Mouse (Mus musculus) liver, adult 2 months (tissue): ENCODE results near the gene Crot. TPM values are rescaled to one million over a fixed set of nuclear protein-coding genes. Genes with fewer than 3 reads are reported as not detected.
"Not testable (repeated sequence)": the region's sequence is repeated elsewhere in the genome, so short reads cannot be mapped to it uniquely, and the experiment has no call there.

Experiments used
- DNase-seq: peaks from one replicate; pipeline ENCODE4 v3.0.0-alpha.2; 2011; ENCODE audit warnings: low read depth, low spot score; ENCODE audit errors: extremely low read depth
- H3K27ac ChIP-seq: fragments of 200-500 bp; replicated peaks from 2 replicates; pipeline ENCODE4 v1.5.1; 2012; ENCODE audit warnings: low read depth, mild to moderate bottlenecking, control low read depth, inconsistent platforms, low read length; ENCODE audit not compliant: insufficient read depth
- H3K27me3 ChIP-seq: fragments of 200-500 bp; 2 replicates; pipeline ENCODE4 v1.6.1; 2012; ENCODE audit warnings: mild to moderate bottlenecking, moderate library complexity, low read length, inconsistent platforms; ENCODE audit not compliant: control insufficient read depth, insufficient read depth
- H3K36me3 ChIP-seq: fragments of 200-500 bp; 2 replicates; pipeline ENCODE4 v1.6.1; 2012; ENCODE audit warnings: low read length, inconsistent platforms; ENCODE audit not compliant: control insufficient read depth, insufficient read depth
- H3K4me1 ChIP-seq: fragments of 200-500 bp; 2 replicates; pipeline ENCODE4 v1.6.1; 2011; ENCODE audit warnings: low read length; ENCODE audit not compliant: control insufficient read depth, insufficient read depth
- H3K4me3 ChIP-seq: fragments of 200-500 bp; 2 replicates; pipeline ENCODE4 v1.5.1; 2011; ENCODE audit warnings: low read depth, mild to moderate bottlenecking, control low read depth, low read length, moderate library complexity; ENCODE audit not compliant: insufficient read depth
- H3K79me2 ChIP-seq: fragments of 200-500 bp; 2 replicates; pipeline ENCODE4 v1.6.1; 2012; ENCODE audit warnings: inconsistent platforms, mild to moderate bottlenecking, low read length, moderate library complexity; ENCODE audit not compliant: control insufficient read depth, insufficient read depth
- H3K9ac ChIP-seq: fragments of 200-500 bp; 2 replicates; pipeline ENCODE4 v1.6.1; 2012; ENCODE audit warnings: low read depth, mild to moderate bottlenecking, control low read depth, inconsistent platforms, low read length
- CTCF ChIP-seq: fragments of 200-500 bp; IDR thresholded peaks from 2 replicates; pipeline ENCODE4 v1.5.1; 2011; ENCODE audit warnings: low read depth, low read length, control low read depth
- POLR2A ChIP-seq: fragments of 200-500 bp; IDR thresholded peaks from 2 replicates; pipeline ENCODE4 v1.6.1; 2011; ENCODE audit warnings: low read length, control low read depth; ENCODE audit not compliant: insufficient read depth; ENCODE audit errors: extremely low read depth
- WGBS: fragments of 180-500 bp; shearing (Covaris S2); methylation state at CpG from one replicate; pipeline ENCODE4 v1.1.7; 2018; 5-methylcytosine and 5-hydroxymethylcytosine counted together
- polyA plus RNA-seq: library from polyadenylated mRNA; depleted of rRNA; stranded (reverse); fragments of >200 nt; gene quantifications from 2 replicates; pipeline ENCODE4 v1.2.3, GENCODE M21; 2012
- total RNA-seq: library from RNA; depleted of rRNA; stranded (reverse); fragments of >200 nt; gene quantifications from 2 replicates; pipeline ENCODE4 v1.2.3, GENCODE M21; 2014

Crot gene
- total and polyA plus RNA-seq, 2 experiments, result 152 to 523 TPM

DNA sequence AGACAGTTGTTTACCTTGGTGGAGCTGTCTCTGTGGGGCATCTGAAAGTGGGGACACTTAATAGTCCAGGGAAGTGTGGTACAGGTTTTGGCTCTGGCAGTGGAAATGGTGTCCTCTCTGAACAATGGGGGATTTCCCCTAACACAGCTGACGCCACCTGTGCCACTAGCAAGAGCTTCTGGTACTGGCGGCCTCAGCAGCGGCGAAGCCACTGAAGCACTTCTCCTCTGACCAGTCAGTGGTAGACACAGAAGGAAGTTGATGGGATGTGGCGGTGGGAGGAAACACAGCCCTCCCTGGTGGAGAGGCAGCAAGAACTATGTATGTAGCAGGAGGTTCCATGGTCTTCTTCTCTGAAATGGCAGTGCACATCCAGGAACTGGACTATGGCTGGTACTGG is 32.6 kb downstream of the Crot start:
- WGBS, result 96% methylated on average over 5 of the region's 5 CpGs

DNA sequence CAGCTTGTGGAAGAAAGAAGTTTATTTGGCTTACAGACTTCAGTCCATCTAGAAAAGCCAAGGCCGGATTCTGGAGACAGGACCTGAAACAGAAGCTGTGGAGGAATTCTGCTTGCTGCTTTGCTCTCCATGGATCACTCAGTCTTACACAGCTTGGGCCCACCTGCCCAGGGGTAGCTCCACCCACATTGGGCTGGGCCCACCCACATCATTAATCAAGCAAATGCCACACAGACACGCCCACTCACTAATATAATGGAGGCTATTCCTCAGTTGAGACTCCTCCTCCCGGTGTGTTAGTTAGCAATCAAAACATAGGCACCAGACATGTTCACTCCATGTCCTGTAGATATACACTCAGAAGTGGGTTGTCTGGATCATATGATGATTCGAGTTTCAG is 36.6 kb downstream of the Crot start:
- no peak overlapping the region for H3K27ac ChIP-seq
- WGBS, result 85% methylated on average over 4 of the region's 4 CpGs
- no peak overlapping the region for H3K9ac ChIP-seq
- no peaks in the 10 kb centered on the region for H3K27me3 ChIP-seq
- H3K4me3 ChIP-seq, result no peak overlapping the region
- no peaks in the 10 kb centered on the region for H3K79me2 ChIP-seq
- TF ChIP-seq POLR2A (no peak), CTCF (no peak)
- H3K36me3 ChIP-seq, result peaks cover 50% of the 10 kb centered on the region
- DNase-seq, result no peak
- no peaks in the 10 kb centered on the region for H3K4me1 ChIP-seq

More for the DNA sequence above, 32.6 kb downstream of the Crot start:
- H3K27me3 ChIP-seq, result no peaks in the 10 kb centered on the region
- H3K4me1 ChIP-seq, result no peaks in the 10 kb centered on the region
- H3K27ac ChIP-seq, result no peak overlapping the region
- H3K4me3 ChIP-seq, result no peak overlapping the region
- DNase-seq, result no peak
- TF ChIP-seq CTCF (no peak), POLR2A (no peak)
- H3K9ac ChIP-seq, result no peak overlapping the region
- peaks cover 56% of the 10 kb centered on the region for H3K36me3 ChIP-seq
- no peaks in the 10 kb centered on the region for H3K79me2 ChIP-seq

DNA sequence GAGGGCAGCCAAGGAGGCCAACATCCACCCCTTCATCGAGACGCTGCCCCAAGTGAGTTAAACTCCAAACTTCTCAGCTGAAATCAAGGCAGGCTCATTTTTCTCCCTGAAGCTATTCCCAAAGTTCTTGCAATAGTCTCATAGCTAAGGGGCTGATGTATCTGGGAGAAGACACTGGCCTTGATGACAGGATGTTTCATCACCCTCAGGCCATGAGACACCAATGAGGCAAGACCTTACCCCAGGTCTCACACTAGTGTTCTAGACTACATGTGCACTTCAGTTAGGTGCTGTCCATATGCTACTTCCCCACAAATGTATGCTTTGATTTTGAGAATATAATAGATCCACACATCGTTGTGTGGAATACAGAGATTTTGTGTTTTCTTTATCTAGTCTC is 41.6 kb downstream of the Crot start:
- no peak for DNase-seq
- H3K27me3 ChIP-seq, result no peaks in the 10 kb centered on the region
- no peaks in the 10 kb centered on the region for H3K79me2 ChIP-seq
- 90% methylated on average over 3 of the region's 3 CpGs for WGBS
- H3K27ac ChIP-seq, result no peak overlapping the region
- H3K9ac ChIP-seq, result no peak overlapping the region
- H3K36me3 ChIP-seq, result peaks cover 74% of the 10 kb centered on the region
- H3K4me3 ChIP-seq, result no peak overlapping the region
- no peaks in the 10 kb centered on the region for H3K4me1 ChIP-seq
- no peak for TF ChIP-seq CTCF
- TF ChIP-seq POLR2A, result no peak

DNA sequence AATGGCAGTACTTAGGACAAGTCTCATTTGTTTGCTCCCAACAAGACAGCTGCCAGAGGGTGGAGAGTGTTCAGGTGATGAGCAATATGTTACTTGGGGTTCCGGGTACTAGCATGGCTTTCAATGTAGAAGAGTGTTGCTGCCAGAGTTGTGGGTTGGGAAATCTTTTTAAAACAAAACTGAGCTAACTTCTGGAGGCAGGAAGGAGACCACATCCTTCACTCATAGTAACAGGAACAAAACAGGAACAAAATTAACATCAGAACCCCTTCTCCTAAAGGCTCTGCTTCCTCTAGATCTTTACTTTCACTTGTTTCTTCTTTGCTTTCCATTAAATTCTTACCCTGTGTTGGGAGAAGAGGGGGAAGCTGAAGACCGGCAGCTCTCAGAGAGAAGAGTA is 43.5 kb downstream of the Crot start:
- TF ChIP-seq POLR2A, result no peak
- no peak for TF ChIP-seq CTCF
- Histone ChIP-seq H3K9ac (no peak overlapping the region), H3K4me1 (no peaks in the 10 kb centered on the region), H3K4me3 (no peak overlapping the region), H3K27me3 (no peaks in the 10 kb centered on the region), H3K79me2 (no peaks in the 10 kb centered on the region), H3K36me3 (peaks cover 79% of the 10 kb centered on the region), H3K27ac (no peak overlapping the region)
- no peak for DNase-seq
- 68% methylated on average over 2 of the region's 2 CpGs for WGBS

DNA sequence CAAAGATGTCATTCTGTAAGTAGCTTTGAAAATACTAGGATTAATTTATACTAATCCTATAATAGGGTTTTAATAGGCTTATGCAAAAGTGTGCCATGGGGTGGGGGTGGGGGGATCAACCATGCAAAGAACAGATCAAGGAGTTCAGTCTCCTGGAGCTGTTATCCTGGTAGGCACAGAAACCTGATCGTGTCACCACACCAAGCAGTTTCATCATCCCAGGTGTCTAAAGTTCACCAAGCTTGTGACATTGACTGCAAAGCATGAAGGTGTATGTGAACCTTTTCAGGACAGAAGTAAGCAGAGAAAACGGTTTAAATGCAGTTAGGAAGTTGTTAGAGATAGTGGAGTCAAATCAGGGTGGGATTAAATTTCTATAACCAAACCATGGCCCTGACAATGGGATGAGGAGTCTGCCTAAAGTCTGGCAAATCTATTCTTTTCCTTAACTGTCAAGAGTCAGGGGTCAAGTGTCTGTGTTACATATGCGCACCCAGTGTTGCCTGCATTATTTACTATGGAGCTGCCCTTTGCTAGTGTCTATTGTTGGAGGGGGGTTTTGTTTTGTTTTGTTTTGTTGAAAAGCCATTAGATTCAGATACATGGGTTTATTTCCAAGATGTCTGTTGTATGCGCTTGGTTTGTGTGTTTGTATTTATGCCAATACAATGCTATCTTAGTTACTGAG is 49.6 kb downstream of the Crot start:
- H3K36me3 ChIP-seq, result peaks cover 62% of the 10 kb centered on the region
- peak overlapping the region; percentile 65 for H3K27ac ChIP-seq
- 49% methylated on average over 4 of the region's 4 CpGs for WGBS

DNA sequence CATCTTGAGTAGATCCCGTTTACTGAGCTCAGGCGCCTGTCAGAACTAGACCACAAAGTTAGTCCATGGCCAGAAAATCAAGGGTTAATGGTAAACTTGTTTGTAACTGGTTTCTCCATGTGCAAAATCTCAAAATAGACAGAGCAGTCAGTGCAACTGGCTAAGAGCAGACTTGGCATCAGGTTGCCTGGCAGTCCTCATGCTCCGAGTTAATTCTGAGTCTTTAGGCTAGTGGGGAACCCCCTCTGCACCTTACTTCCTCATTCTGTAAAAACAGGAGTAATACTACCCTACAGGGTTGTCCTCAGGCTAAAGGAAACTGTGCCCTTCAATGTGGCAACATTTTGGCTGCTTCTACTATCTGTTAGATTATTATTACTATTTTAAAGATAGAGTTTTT is 53.3 kb downstream of the Crot start:
- no peak overlapping the region for H3K9ac ChIP-seq
- H3K4me3 ChIP-seq, result no peak overlapping the region
- H3K36me3 ChIP-seq, result peaks cover 60% of the 10 kb centered on the region
- 74% methylated on average over 3 of the region's 3 CpGs for WGBS
- DNase-seq, result no peak
- H3K4me1 ChIP-seq, result peaks cover 6% of the 10 kb centered on the region; the same call in 1 of the 2 replicates
- H3K79me2 ChIP-seq, result no peaks in the 10 kb centered on the region
- TF ChIP-seq POLR2A, result no peak
- TF ChIP-seq CTCF, result no peak
- no peak overlapping the region for H3K27ac ChIP-seq
- H3K27me3 ChIP-seq, result no peaks in the 10 kb centered on the region

More for the DNA sequence above, 49.6 kb downstream of the Crot start:
- H3K9ac ChIP-seq, result no peak overlapping the region
- H3K4me3 ChIP-seq, result no peak overlapping the region
- no peaks in the 10 kb centered on the region for H3K27me3 ChIP-seq
- peak; percentile 94 for DNase-seq
- no peak for TF ChIP-seq CTCF
- H3K4me1 ChIP-seq, result peaks cover 6% of the 10 kb centered on the region; the same call in 1 of the 2 replicates
- no peaks in the 10 kb centered on the region for H3K79me2 ChIP-seq

DNA sequence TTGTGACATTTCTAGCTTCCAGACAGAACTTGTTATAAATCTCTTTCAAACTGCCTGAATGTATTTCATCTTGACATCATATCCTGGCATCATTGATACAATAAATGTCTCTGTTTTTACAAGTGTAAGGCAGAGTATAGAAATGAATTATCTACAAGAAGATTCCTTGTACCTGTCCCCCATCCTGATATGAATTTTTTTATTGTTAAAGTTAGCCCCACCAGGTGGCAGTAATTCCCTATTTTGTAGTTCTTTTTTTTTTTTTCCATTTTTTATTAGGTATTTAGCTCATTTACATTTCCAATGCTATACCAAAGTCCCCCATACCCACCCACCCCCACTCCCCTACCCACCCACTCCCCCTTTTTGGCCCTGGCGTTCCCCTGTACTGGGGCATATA is 55.9 kb downstream of the Crot start:
- not testable (repeated sequence) for H3K79me2 ChIP-seq, H3K4me1 ChIP-seq, H3K27ac ChIP-seq, DNase-seq, H3K27me3 ChIP-seq, H3K9ac ChIP-seq, H3K4me3 ChIP-seq
- no CpG with 5 or more reads among the region's 1 CpGs for WGBS
- peaks cover 70% of the 10 kb centered on the region for H3K36me3 ChIP-seq
